Mouse (Mus musculus) CD4-positive helper T cell, adult 2 months (primary cell): ENCODE measurements around the gene Itpa.
"Not testable (repeated sequence)": the region's sequence is repeated elsewhere in the genome, so short reads cannot be mapped to it uniquely, and the experiment has no call there.

Experiments used
- DNase-seq: peaks from one replicate; pipeline ENCODE4 v3.0.0-alpha.2; 2012; ENCODE audit warnings: low read depth, missing footprints, low spot score

Gene Itpa

GRCm38 (mm10) chr2:130667559-130667958 is at the start of gene Itpa:
Itpa (plus strand) TSS chr2:130667610.
- DNase-seq, result peak; percentile 90

GRCm38 (mm10) chr2:130618972-130619371 is 48.4 kb upstream of the Itpa start:
- no peak for DNase-seq

GRCm38 (mm10) chr2:130628424-130628823 is 39.0 kb upstream of the Itpa start:
- DNase-seq, result peak; percentile 45

GRCm38 (mm10) chr2:130629080-130629838 is 38.2 kb upstream of the Itpa start:
- DNase-seq, result peak; percentile 47

- DNase-seq, result peak; percentile 89
Measured at GRCm38 (mm10) chr2:130629839-130630203, 37.6 kb upstream of the Itpa start, which contains the start of the genes Fastkd5 and Ubox5. Fastkd5 (minus strand) TSS chr2:130630027. Ubox5 (minus strand) TSS chr2:130630038.

GRCm38 (mm10) chr2:130632416-130632815 is 35.0 kb upstream of the Itpa start:
- DNase-seq, result no peak

- no peak for DNase-seq
Measured at GRCm38 (mm10) chr2:130632887-130633675, 34.3 kb upstream of the Itpa start.

GRCm38 (mm10) chr2:130634006-130634738 is 33.2 kb upstream of the Itpa start:
- DNase-seq, result no peak

GRCm38 (mm10) chr2:130634739-130635411 is 32.5 kb upstream of the Itpa start:
- DNase-seq, result peak; percentile 30

- DNase-seq, result peak; percentile 32
Measured at GRCm38 (mm10) chr2:130635847-130636246, 31.6 kb upstream of the Itpa start.

- no peak for DNase-seq
Measured at GRCm38 (mm10) chr2:130638101-130638611, 29.3 kb upstream of the Itpa start.

GRCm38 (mm10) chr2:130639276-130639675 is 28.1 kb upstream of the Itpa start:
- DNase-seq, result no peak

GRCm38 (mm10) chr2:130641351-130642025 is 25.9 kb upstream of the Itpa start:
- DNase-seq, result no peak

GRCm38 (mm10) chr2:130642197-130642660 is 25.2 kb upstream of the Itpa start:
- DNase-seq, result peak; percentile 58

GRCm38 (mm10) chr2:130642684-130643369 is 24.6 kb upstream of the Itpa start, which contains the start of gene Lzts3:
Lzts3 (minus strand) TSS chr2:130642803.
- DNase-seq, result peak; percentile 85

GRCm38 (mm10) chr2:130645198-130645597 is 22.2 kb upstream of the Itpa start:
- no peak for DNase-seq

- not testable (repeated sequence) for DNase-seq
Measured at GRCm38 (mm10) chr2:130649028-130649427, 18.4 kb upstream of the Itpa start.

GRCm38 (mm10) chr2:130653303-130653702 is 14.1 kb upstream of the Itpa start:
- DNase-seq, result no peak

- no peak for DNase-seq
Measured at GRCm38 (mm10) chr2:130653760-130654159, 13.7 kb upstream of the Itpa start.
